Mouse (Mus musculus) heart, adult 8-10 months (tissue): ENCODE data around the gene Cdk2. TPM values are rescaled to one million over a fixed set of nuclear protein-coding genes. Genes with fewer than 3 reads are reported as not detected.
A peak's percentile ranks its signal among the peaks of the same experiment; 100 is the strongest.
"Not testable (repeated sequence)": the region's sequence is repeated elsewhere in the genome, so short reads cannot be mapped to it uniquely, and the experiment has no call there.

ENCODE experiments used
- DNase-seq: peaks from one replicate; pipeline ENCODE4 v3.0.0; 2022; ENCODE audit warnings: low spot score
- total RNA-seq, 4 experiments: library from RNA; stranded (reverse); gene quantifications; 2 replicates each; pipeline ENCODE4 v1.2.4; 2022

The Cdk2 gene
- 1 to 10 TPM; 8.0 to 8.8 (median 8.5) TPM for total RNA-seq

DNA sequence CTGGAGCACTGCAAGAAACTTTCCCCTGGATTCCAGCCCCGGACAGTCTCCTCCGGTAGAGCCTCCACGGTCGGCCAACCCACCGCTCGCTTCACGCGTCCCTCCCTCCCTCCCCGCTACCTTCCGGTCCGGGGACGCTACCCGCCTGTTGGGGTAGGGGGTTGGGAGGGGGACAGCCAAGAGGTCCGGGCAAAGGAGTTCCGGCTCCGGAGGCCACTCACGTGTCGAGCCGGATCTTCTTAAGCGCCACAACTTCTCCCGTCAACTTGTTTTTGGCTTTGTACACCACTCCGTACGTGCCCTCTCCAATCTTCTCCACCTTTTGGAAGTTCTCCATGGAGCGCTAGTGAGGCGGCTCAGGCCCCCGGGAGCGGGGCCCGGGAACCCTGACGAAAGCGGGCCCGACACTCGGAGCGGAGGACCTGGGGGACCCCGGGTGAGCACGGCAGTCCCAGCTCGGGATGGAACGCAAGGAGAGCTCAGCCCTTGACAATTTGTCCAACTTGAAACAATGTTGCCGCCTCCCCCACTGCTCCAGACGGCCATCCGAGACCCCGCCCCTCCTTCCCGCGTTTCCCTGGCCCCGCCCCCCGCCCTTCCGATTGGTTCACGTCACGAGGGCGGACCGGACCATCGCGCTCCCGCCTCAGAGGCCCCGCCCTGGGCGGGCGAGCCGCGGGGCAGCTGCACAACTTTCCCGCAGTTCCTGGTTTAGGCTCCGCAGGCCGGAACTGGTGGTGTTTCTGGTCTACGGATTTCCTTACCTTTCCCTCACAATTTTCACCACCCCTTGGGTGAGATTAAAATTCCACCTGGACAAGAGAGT, at the start of gene Cdk2:
Gene Cdk2 (minus strand): TSS at position 541 of the 826 bp plus-strand sequence.
- DNase-seq: peak; percentile 89

- DNase-seq: peak; percentile 73
Observed at GRCm38 (mm10) chr10:128748252-128748864, 43.5 kb upstream of the Cdk2 start.

- DNase-seq: peak; percentile 86
Observed at GRCm38 (mm10) chr10:128747646-128748251, 42.9 kb upstream of the Cdk2 start, which contains the start of gene Pym1. Gene Pym1, plus strand, starts transcription at chr10:128747889.

DNA sequence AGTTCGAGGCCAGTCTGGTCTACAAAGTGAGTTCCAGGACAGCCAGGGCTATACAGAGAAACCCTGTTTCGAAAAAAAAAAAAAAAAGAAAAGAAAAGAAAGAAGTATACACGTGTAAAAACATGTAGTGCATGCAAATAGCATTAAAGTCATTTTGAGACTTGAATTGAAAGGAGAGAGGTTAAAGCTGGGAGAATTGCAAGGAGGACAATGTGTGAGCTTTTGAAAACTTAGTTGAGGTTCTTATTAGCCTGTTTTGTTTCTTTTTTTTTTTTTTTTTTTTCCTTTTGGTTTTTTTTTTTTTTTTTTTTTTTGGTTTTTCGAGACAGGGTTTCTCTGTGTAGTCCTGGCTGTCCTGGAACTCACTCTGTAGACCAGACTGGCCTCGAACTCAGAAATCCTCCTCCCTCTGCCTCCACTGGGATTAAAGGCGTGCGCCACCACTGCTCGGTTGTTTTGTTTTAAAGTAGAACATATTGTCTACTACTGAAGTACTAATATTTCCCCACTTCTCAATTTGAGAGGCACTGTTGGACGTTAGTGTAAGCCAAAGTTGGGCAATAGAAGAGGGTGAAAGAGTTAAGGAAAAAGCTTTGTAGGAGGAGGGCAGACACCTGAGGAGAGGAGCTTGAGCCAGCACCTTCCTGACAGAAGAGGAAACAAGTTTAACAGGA, 42.3 kb upstream of the Cdk2 start:
- no peak for DNase-seq

DNA sequence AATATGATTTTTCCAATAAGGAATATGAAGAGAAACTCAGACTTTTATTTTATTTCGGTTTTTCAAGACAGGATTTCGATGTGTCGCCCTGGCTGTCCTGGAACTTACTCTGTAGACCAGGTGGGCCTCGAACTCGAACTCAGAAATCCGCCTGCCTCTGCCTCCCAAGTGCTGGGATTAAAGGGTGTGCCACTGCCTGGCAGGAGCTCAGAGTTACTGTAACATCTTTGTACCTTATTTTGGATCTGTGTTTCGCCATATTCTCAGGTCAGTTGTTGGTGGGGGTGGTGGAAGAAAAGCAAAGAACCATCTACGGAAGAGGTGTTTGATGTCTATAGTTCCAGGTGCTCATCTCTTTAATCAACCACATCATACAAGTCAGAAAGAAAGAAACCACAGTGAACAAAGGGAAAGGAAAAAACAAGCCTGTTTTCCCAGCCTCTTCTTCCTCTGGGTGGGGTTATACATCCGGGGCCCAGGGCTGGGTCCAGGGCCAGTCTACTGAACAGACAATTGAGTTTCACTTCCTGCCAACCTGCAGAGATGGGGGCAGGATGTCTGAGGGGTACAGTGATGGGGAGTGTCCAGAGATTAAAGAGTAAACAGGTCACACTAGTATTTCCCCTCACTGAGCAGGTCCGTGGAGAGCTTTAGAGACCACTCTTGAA, 41.2 kb upstream of the Cdk2 start:
- DNase-seq: peak; percentile 44

- no peak for DNase-seq
Observed at GRCm38 (mm10) chr10:128744680-128745601, 40.1 kb upstream of the Cdk2 start, which contains the start of gene Dgka. Gene Dgka, minus strand, starts transcription at chr10:128744855.

- DNase-seq: no peak
Observed at GRCm38 (mm10) chr10:128744211-128744610, 39.4 kb upstream of the Cdk2 start.

- DNase-seq: peak; percentile 64
Observed at GRCm38 (mm10) chr10:128743791-128744191, 39.0 kb upstream of the Cdk2 start.

- DNase-seq: no peak
Observed at GRCm38 (mm10) chr10:128743235-128743634, 38.4 kb upstream of the Cdk2 start.

DNA sequence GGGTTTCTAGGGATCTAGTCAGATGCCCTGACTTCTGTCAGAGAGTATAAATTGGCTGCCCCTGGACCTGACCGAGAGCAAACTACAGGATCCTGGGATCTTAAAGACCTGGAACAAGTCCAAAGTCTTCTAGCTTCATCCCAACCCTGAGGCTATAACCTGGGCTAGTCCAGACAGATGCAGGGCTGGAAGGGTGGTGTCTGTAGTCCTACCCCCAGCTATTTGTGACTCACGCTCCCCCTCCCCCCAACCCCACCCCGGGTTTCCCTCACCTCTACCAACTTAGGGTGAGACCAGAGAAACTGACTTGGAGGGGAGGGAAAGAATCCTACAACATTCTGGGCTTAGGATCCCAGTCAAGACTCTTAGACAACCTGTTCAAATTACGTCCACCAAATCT, 37.8 kb upstream of the Cdk2 start:
- DNase-seq: no peak

GRCm38 (mm10) chr10:128740296-128740695, 35.5 kb upstream of the Cdk2 start:
- no peak for DNase-seq

GRCm38 (mm10) chr10:128737435-128737834, 32.6 kb upstream of the Cdk2 start:
- no peak for DNase-seq

DNA sequence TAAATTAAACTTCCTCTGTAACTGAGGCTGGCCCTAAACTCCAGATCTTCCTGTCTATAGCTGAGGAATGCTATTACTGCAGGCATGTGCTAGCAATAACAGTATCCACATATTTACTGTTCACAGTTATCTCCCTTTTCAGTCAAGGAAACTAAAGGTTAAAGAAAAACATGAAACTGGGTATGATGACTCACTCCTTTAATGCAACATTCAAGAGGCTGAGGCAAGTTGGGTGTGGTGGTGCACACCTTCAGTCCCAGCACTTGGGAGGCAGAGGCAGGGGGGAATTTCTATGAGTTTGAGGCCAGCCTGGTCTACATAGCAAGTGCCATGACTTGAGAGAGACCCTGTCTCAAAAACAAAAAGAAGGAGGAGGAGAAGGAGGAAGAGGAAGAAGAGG, 27.2 kb upstream of the Cdk2 start:
- DNase-seq: no peak

GRCm38 (mm10) chr10:128731002-128731433, 26.2 kb upstream of the Cdk2 start:
- DNase-seq: peak; percentile 72

- DNase-seq: no peak
Observed at GRCm38 (mm10) chr10:128728059-128728458, 23.2 kb upstream of the Cdk2 start.

DNA sequence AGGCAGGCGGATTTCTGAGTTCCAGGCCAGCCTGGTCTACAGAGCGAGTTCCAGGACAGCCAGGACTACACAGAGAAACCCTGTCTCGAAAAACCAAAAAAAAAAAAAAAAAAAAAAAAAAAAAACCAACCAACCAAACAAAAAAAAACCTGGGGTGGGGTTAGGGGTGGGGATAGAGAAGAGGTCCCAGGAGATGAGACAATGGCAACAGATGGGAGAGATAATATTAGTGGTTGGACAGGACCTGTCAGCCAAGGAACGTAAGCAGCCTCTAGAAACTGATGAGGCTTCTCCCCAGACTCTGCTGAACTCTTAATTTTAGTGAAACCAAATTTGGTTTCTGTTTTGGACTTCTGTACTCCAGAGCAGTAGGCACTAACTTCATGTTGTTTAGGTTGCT, 20.6 kb upstream of the Cdk2 start:
- not testable (repeated sequence) for DNase-seq

- DNase-seq: no peak
Observed at GRCm38 (mm10) chr10:128715559-128716537, 11.0 kb upstream of the Cdk2 start.

DNA sequence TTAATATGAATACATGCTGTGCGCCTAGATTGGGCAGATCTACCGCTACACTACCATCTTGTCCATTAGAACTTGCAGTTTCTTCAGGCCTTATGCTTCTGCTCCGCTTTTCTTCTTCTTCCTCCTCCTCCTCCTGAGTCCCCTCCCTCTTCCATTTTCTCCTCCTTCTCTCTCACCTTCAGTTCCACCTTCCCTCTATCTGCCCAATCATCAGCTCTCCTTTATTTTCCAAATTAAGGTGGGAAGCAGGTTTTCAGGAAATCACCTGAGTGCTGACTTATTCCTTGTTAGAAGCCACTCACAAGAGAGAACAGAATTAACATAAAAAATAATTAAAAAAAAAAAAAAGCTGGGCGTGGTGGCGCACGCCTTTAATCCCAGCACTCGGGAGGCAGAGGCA, 6.5 kb upstream of the Cdk2 start:
- DNase-seq: not testable (repeated sequence)

DNA sequence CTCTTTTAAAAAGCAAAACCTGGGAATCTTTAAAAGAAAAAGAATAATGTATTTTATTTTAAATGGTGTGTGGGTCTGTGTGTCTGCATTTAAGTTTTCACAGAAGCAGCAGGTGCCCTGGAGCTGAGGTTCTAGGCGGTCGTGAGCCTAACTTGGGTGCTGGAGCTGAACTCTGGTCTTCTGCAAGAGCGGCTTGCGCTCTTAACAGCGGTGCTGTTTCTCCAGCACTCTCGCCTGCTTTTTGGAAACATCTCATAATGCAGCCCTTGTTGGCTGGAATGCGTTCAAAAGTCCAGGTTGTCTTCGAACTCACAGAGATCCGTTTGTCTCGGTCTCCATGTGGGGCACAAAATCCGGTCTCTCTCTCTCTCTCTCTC, 474 bp upstream of the Cdk2 start:
- no peak for DNase-seq
